Mouse (Mus musculus) thymus, adult 2 months (tissue): ENCODE results near the gene Fam3b. TPM values are rescaled to one million over a fixed set of nuclear protein-coding genes. Genes with fewer than 3 reads are reported as not detected.

Experiments used
- DNase-seq: peaks from one replicate; pipeline ENCODE4 v3.0.0; 2021
- H3K27ac ChIP-seq: fragments of 200-500 bp; 2 replicates; pipeline ENCODE4 v1.5.1; 2012; ENCODE audit warnings: low read length, control low read depth; ENCODE audit not compliant: control insufficient read depth, insufficient read depth
- H3K27me3 ChIP-seq: fragments of 200-500 bp; 2 replicates; pipeline ENCODE4 v1.6.1; 2012; ENCODE audit warnings: mild to moderate bottlenecking, low read length, moderate library complexity, mixed read lengths; ENCODE audit not compliant: control insufficient read depth, insufficient read depth
- H3K36me3 ChIP-seq: fragments of 200-500 bp; 2 replicates; pipeline ENCODE4 v1.6.1; 2012; ENCODE audit warnings: mild to moderate bottlenecking, low read length, moderate library complexity; ENCODE audit not compliant: control insufficient read depth, insufficient read depth
- H3K4me1 ChIP-seq: fragments of 200-500 bp; replicated peaks from 2 replicates; pipeline ENCODE4 v1.6.1; 2012; ENCODE audit warnings: low read length; ENCODE audit not compliant: control insufficient read depth, insufficient read depth
- H3K4me3 ChIP-seq: fragments of 200-500 bp; 2 replicates; pipeline ENCODE4 v1.5.1; 2012; ENCODE audit warnings: mild to moderate bottlenecking, low read length, control low read depth, moderate library complexity; ENCODE audit not compliant: control insufficient read depth, insufficient read depth
- CTCF ChIP-seq: fragments of 200-500 bp; IDR thresholded peaks from 2 replicates; pipeline ENCODE4 v1.5.1; 2012; ENCODE audit warnings: mild to moderate bottlenecking, control low read depth, low read length, moderate library complexity, borderline replicate concordance; ENCODE audit not compliant: control insufficient read depth, poor library complexity, insufficient read depth; ENCODE audit errors: extremely low read depth
- POLR2A ChIP-seq: fragments of 200-500 bp; IDR thresholded peaks from 2 replicates; pipeline ENCODE4 v1.6.1; 2012; ENCODE audit warnings: mild to moderate bottlenecking, low read length, control low read depth, moderate library complexity; ENCODE audit not compliant: control insufficient read depth, poor library complexity, insufficient read depth; ENCODE audit errors: extremely low read depth
- WGBS: fragments of 180-500 bp; shearing (Covaris S2); methylation state at CpG from one replicate; pipeline ENCODE4 v1.1.7; 2018; 5-methylcytosine and 5-hydroxymethylcytosine counted together
- polyA plus RNA-seq: library from polyadenylated mRNA; depleted of rRNA; stranded (reverse); fragments of >200 nt; gene quantifications from 2 replicates; pipeline ENCODE4 v1.2.3, GENCODE M21; 2012

Fam3b gene
- polyA plus RNA-seq, 1 experiment, result 0.27 TPM

DNA sequence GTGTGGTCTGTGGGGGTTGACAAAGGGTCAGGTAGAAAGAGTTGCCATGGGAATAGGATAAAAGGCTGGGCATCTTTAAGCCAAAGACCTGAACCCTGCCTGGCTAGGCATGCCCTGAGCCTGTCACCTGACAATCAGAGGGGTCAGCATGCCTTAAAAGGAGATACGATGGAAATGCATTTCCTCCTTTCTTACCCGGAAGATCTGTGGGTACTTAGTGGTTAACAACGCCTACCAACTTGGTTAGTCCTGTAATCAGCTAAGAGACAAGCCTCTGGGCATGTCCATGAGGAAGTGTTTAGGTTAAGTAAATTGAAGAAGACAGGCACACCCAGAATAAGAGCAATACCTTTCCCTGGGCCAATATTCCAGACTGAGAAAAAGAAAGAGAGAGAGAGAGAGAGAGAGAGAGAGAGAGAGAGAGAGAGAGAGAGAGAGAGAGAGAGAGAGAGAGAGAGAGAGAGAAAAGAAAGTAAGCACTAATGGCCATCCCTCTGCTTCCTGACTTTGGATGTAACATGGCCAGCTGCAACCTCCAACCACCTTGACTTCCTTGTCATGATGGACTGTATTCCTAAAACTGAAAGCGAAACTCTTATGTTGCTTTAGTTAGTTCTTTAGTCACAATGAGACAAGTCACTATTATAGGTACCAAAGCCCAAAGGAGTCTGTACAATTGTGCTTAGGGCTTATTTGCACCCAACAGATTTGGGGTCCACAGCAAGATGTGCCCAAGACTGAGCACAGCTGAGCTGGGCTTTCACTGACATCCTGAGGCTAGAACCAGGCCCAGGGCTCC is 46.4 kb downstream of the Fam3b start:
- Histone ChIP-seq H3K36me3 (no peaks in the 10 kb centered on the region), H3K27me3 (no peaks in the 10 kb centered on the region), H3K4me3 (no peak overlapping the region), H3K4me1 (peaks cover 4% of the 10 kb centered on the region; the same call in 1 of the 2 replicates), H3K27ac (no peak overlapping the region)
- no peak for DNase-seq
- 40% methylated on average over 4 of the region's 4 CpGs for WGBS
- TF ChIP-seq POLR2A (no peak), CTCF (no peak)

DNA sequence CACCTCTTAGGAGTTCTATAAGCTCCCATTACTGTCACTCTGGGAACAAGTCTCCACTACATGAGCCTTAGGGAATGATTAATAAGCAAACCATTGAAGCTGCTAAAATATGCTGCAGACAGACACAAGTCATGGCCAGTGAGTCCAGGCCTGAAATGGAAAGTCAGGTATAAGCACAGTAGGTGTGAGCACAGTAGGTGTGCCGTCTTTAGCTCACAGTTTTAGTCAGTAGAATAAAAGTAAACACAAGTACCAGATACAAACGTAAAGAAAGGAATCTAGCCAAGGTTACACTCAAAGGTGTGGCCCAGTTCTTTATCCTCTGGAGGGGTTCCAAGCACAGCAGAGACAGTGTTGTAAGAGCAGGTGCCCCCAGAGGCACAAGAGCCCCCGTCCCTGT is 47.1 kb downstream of the Fam3b start:
- TF ChIP-seq CTCF, result no peak
- TF ChIP-seq POLR2A, result no peak
- H3K27ac ChIP-seq, result no peak overlapping the region
- no peak for DNase-seq
- no peaks in the 10 kb centered on the region for H3K27me3 ChIP-seq
- H3K4me1 ChIP-seq, result peaks cover 9% of the 10 kb centered on the region
- H3K36me3 ChIP-seq, result no peaks in the 10 kb centered on the region
- H3K4me3 ChIP-seq, result no peak overlapping the region
- 93% methylated on average over 3 of the region's 3 CpGs for WGBS

DNA sequence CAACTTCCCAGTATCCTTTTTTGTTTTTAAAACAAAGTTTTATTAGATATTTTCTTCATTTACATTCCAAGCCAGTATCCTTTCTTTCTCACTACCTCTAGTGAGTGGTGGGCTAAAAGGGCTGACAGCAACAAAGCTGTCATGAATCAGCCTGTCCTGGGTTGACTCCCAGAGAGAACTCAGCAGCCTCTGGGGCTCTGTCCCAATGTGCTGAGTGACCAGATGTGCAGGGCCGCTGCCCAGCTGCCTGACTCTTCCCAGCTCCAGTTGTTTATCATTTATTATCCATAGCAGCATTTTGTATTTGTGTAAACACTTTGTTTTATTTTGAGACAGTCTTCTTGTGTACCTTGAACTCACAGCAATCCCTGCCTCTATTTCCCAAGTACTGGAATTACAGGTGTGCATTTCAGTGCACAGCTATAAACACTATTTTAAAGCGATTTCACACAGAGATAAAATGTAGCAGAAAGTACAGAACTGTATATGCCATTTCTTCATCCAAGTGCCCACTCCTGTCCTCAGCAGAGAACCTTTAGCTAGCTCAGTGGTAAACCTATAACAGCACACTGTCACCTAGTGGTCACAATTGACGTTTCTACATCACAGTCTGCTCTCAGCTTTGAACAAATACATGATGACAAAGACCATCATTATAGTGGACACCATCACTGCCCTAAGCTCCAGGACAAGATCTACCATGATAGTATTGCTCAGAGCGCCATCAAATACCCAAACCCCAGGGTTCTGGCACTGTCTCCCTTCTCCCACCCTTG is 48.2 kb downstream of the Fam3b start:
- DNase-seq, result no peak
- H3K4me3 ChIP-seq, result no peak overlapping the region
- 69% methylated on average over 4 of the region's 4 CpGs for WGBS
- TF ChIP-seq CTCF, result no peak
- peaks cover 9% of the 10 kb centered on the region for H3K4me1 ChIP-seq
- H3K27me3 ChIP-seq, result no peaks in the 10 kb centered on the region
- no peak overlapping the region for H3K27ac ChIP-seq
- no peaks in the 10 kb centered on the region for H3K36me3 ChIP-seq

DNA sequence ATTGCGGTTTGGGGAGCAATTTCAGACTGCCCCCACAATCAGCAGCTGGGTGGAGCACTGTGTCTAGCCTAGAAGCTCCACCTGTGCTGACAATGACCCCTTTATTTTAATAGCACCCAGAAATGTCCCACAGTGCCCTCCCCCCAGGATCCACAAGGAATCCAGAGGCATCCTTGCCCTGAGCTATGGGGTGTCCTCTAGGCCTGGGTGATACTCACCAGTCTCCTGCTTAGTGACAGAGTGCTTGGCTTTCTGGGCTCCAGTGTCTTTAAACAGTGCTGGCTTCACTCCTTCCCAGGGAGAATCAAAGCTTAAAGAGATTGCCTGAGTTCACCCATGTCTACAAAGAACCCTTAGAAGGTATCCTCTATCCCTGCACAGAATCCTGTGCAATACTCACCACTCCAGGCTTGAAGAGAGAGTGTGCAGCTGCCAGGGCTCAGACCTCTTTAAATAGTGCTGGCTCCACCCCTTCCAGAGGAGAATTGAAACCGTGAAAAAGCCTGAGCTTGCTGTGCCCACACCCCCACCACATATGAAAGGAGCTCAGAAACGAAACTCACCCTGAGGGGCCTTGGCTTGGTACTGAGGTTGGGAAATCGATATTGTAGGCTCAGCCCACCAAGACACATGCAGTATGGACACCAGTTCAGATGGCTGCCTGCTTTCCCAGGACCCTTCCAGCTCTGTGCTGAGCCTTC is 52.0 kb downstream of the Fam3b start, which contains the start of gene Mx1:
Gene Mx1 (minus strand): TSS at position 427 of the 701 bp plus-strand sequence.
- Histone ChIP-seq H3K4me3 (peak within 1 kb of the TSS; percentile 10), H3K4me1 (peaks cover 11% of the 10 kb centered on the region), H3K27me3 (no peaks in the 10 kb centered on the region), H3K27ac (no peak within 1 kb of the TSS), H3K36me3 (no peaks in the 10 kb centered on the region)
- TF ChIP-seq POLR2A (no peak), CTCF (no peak)
- 15% methylated on average over 4 of the region's 4 CpGs for WGBS
- peak; percentile 14 for DNase-seq

DNA sequence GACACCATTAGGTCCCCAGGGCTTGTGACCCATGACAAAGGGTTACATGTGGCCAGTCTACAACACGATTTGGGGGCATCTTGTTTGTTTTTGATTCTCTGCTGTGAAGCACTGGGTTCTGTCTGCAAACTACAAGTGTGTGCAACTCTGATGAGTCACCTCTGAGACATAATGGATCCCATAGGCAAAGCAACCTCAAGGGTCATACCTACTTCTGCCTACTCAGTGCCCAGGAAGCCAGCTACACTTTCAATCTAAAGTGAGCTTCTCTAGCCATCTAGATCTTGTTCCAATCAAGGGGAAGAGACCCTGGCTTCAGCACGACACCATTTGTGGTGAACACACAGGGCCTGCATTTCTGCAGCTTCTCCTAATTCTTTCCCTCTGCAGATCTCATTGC is 53.3 kb downstream of the Fam3b start:
- H3K27ac ChIP-seq, result no peak overlapping the region
- DNase-seq, result no peak
- H3K27me3 ChIP-seq, result no peaks in the 10 kb centered on the region
- WGBS, result 81% methylated on average over 2 of the region's 2 CpGs
- no peaks in the 10 kb centered on the region for H3K36me3 ChIP-seq
- no peak for TF ChIP-seq POLR2A
- no peak for TF ChIP-seq CTCF
- no peak overlapping the region; the same call in 1 of the 2 replicates for H3K4me3 ChIP-seq
- peaks cover 11% of the 10 kb centered on the region for H3K4me1 ChIP-seq

DNA sequence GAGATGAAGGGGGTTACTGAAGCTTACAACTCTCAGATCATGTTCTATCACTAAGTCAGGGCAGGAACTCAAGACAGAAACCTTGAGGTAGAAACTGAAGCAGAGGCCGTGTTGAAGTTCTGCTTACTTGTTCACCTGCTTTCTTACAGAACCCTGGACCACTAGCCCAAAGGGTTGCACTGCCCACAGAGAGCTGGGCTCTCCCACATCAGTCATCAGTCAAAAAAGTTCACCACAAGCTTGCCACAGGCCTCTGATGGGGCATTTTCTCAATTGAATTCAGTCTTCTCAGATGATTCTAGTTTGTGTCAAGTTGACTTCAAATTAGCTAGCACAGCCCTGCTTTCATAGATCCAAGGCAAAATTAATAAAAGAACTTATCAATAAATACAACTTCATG is 54.8 kb downstream of the Fam3b start:
- 23% methylated on average over 1 of the region's 1 CpGs for WGBS
- no peak overlapping the region for H3K27ac ChIP-seq
- H3K27me3 ChIP-seq, result no peaks in the 10 kb centered on the region
- H3K4me3 ChIP-seq, result no peak overlapping the region
- DNase-seq, result no peak
- peaks cover 11% of the 10 kb centered on the region for H3K4me1 ChIP-seq
- H3K36me3 ChIP-seq, result no peaks in the 10 kb centered on the region
- TF ChIP-seq POLR2A, result no peak
- TF ChIP-seq CTCF, result no peak
